Mouse (Mus musculus): ENCODE data around the gene Supt20. TPM values are rescaled to one million over a fixed set of nuclear protein-coding genes. Genes with fewer than 3 reads are reported as not detected.

Supt20 gene
- polyA plus RNA-seq, 1 experiment from 2014 or later: 92.5 TPM

GRCm38 (mm10) chr3:54717348-54717747 lies 24.7 kb downstream of the Supt20 start:
- H3K4me2 ChIP-seq: no peak overlapping the region
- no peak for ATAC-seq (ENCODE audit: low FRiP score)
- no peak overlapping the region for H3K4me3 ChIP-seq
- H3K9ac ChIP-seq: no peak overlapping the region
- H3K27ac ChIP-seq: no peak overlapping the region
- no peaks in the 10 kb centered on the region for H3K4me1 ChIP-seq (replicated peaks)
- 74% methylated on average over 6 of the region's 6 CpGs for WGBS
- H3K27me3 ChIP-seq: no peaks in the 10 kb centered on the region
- no peaks in the 10 kb centered on the region for H3K9me3 ChIP-seq
- H3K36me3 ChIP-seq: peaks cover 71% of the 10 kb centered on the region

GRCm38 (mm10) chr3:54718947-54719346 lies 26.3 kb downstream of the Supt20 start:
- no peaks in the 10 kb centered on the region for H3K9me3 ChIP-seq
- no peak overlapping the region for H3K4me3 ChIP-seq
- no peak overlapping the region for H3K27ac ChIP-seq
- H3K4me2 ChIP-seq: no peak overlapping the region
- H3K9ac ChIP-seq: no peak overlapping the region
- WGBS: 51% methylated on average over 3 of the region's 3 CpGs
- H3K4me1 ChIP-seq (replicated peaks): no peaks in the 10 kb centered on the region
- ATAC-seq (ENCODE audit: low FRiP score): no peak
- peaks cover 79% of the 10 kb centered on the region for H3K36me3 ChIP-seq
- H3K27me3 ChIP-seq: no peaks in the 10 kb centered on the region

GRCm38 (mm10) chr3:54723741-54724500 lies 31.3 kb downstream of the Supt20 start:
- no peak for ATAC-seq (ENCODE audit: low FRiP score)
- WGBS: 80% methylated on average over 10 of the region's 10 CpGs
- Histone ChIP-seq H3K4me3 (no peak overlapping the region), H3K9ac (no peak overlapping the region), H3K27me3 (no peaks in the 10 kb centered on the region), H3K4me1 (replicated peaks) (no peaks in the 10 kb centered on the region), H3K4me2 (no peak overlapping the region), H3K36me3 (peaks cover 69% of the 10 kb centered on the region), H3K9me3 (no peaks in the 10 kb centered on the region), H3K27ac (no peak overlapping the region)

DNA sequence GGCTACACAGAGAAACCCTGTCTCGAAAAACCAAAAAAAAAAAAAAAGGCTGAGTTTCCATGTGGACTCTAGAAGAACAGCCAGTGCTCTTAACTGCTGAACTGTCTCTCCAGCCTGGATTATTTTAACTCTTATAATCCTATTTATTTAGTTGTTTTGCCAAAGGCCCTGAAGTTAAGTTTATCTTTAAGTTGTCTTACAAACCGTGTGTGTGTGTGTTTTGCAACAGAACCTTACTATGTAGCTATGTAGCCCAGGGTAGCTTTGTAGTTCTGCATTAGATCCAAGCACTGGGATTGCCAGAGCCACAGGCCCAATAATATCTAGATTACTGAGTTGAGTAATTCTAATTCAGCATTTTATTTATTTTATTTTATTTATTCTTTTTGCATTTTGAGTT lies 32.7 kb downstream of the Supt20 start:
- WGBS: 93% methylated on average over 2 of the region's 2 CpGs
- H3K4me2 ChIP-seq: no peak overlapping the region
- H3K27me3 ChIP-seq: no peaks in the 10 kb centered on the region
- no peak overlapping the region for H3K9ac ChIP-seq
- ATAC-seq (ENCODE audit: low FRiP score): no peak
- H3K27ac ChIP-seq: no peak overlapping the region
- no peak overlapping the region for H3K4me3 ChIP-seq
- no peaks in the 10 kb centered on the region for H3K4me1 ChIP-seq (replicated peaks)
- H3K9me3 ChIP-seq: no peaks in the 10 kb centered on the region
- peaks cover 79% of the 10 kb centered on the region for H3K36me3 ChIP-seq

GRCm38 (mm10) chr3:54727588-54727987 lies 35.0 kb downstream of the Supt20 start:
- 98% methylated on average over 2 of the region's 2 CpGs for WGBS
- Histone ChIP-seq H3K27ac (no peak overlapping the region), H3K4me1 (replicated peaks) (no peaks in the 10 kb centered on the region), H3K36me3 (peaks cover 75% of the 10 kb centered on the region), H3K4me2 (no peak overlapping the region), H3K9me3 (no peaks in the 10 kb centered on the region), H3K4me3 (no peak overlapping the region), H3K27me3 (no peaks in the 10 kb centered on the region), H3K9ac (no peak overlapping the region)
- ATAC-seq (ENCODE audit: low FRiP score): no peak

DNA sequence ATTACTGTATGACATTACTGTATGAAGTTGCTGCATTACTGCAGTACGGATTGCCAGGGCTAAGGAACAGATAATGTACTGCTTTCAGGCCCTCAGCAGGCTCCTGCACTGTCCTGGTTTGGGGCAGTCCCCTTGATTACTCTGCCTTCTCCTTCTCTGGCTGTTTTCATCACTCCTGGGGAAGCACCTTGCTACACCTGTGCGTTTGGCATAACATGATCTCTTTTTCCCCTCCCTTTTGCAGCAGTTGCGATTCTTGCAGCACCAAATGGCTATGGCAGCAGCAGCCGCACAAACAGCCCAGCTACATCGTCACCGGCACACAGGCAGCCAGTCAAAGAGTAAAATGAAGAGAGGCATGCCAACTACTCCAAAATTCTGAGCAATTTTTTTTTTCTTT lies 35.5 kb downstream of the Supt20 start:
- H3K4me2 ChIP-seq: no peak overlapping the region
- H3K9me3 ChIP-seq: no peaks in the 10 kb centered on the region
- ATAC-seq (ENCODE audit: low FRiP score): no peak
- H3K36me3 ChIP-seq: peaks cover 73% of the 10 kb centered on the region
- no peak overlapping the region for H3K4me3 ChIP-seq
- 94% methylated on average over 6 of the region's 6 CpGs for WGBS
- H3K4me1 ChIP-seq (replicated peaks): peaks cover 5% of the 10 kb centered on the region; the same call in 1 of the 2 replicates
- H3K27me3 ChIP-seq: no peaks in the 10 kb centered on the region
- H3K27ac ChIP-seq: no peak overlapping the region
- no peak overlapping the region for H3K9ac ChIP-seq

- WGBS: 91% methylated on average over 8 of the region's 8 CpGs
Measured at GRCm38 (mm10) chr3:54731626-54732150, 39.1 kb downstream of the Supt20 start.

DNA sequence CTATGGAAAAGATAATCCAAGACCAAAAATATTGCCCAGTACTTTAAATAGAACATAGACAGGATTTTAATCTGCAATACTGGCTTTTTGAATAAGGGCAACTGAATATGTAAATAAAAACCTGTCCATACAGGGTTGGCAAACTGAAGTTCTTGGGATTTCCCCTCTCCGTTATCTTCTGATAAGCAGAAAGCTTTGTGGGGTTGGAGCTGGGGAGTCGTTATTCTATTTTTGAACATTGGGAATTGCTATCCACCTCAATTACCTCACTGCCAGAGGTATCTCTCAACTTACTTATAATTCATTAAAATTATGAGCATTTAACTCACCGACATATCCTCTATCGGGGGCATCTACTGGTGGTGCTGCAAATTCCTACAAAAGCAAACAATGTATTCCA lies 39.8 kb downstream of the Supt20 start:
- Histone ChIP-seq H3K9ac (0 out of 2 replicates have a peak overlapping the region, but pooled peaks have one; percentile 20), H3K4me1 (replicated peaks) (peaks cover 22% of the 10 kb centered on the region), H3K9me3 (no peaks in the 10 kb centered on the region), H3K4me3 (no peak overlapping the region), H3K4me2 (no peak overlapping the region), H3K27me3 (no peaks in the 10 kb centered on the region), H3K27ac (no peak overlapping the region), H3K36me3 (peaks cover 50% of the 10 kb centered on the region)
- 94% methylated on average over 4 of the region's 4 CpGs for WGBS
- ATAC-seq (ENCODE audit: low FRiP score): no peak

More at GRCm38 (mm10) chr3:54731626-54732150, 39.1 kb downstream of the Supt20 start:
- Histone ChIP-seq H3K4me3 (no peak overlapping the region), H3K36me3 (peaks cover 57% of the 10 kb centered on the region), H3K27ac (no peak overlapping the region), H3K9ac (no peak overlapping the region), H3K27me3 (no peaks in the 10 kb centered on the region), H3K9me3 (no peaks in the 10 kb centered on the region), H3K4me2 (no peak overlapping the region), H3K4me1 (replicated peaks) (peaks cover 22% of the 10 kb centered on the region)
- no peak for ATAC-seq (ENCODE audit: low FRiP score)

DNA sequence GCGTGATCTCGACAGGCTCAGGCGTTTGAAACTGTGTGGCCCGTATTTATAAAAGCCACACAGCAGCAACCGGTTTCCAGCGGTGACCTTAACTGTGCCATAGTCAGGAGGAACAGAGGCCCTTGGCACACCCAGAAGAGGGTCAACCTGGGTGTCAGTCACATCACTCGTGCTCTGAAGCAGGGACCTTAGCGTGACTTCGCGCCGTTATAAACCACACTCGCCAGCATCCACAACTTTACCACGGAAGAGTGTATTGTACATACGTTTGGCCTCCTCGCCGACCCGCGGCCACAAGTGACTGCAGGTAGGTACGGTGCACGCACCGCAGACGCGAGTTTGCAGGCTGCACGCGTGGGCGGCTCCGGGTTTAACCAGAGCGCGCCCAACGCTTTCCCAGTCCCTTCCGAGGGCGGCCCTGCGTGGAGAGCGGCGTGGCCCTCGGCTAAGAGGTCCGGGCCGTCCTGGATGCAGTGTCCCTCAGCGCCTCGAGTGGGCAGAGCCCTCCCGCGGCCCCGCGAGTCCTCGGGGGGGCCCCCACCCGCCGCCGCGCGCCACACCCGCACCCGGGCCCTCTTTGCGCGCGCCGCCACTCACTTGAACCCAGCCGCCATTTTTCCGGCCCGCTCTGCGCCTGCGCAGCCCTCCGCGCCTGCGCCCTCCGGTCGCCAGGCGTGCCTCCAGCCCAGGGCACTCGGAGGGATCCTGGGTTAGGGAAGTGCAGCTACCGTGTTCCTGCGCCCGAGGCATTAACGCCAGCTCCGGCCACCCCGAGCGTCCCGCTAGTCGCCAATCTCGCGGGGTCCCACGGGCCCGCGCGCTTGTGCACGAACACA lies 42.0 kb downstream of the Supt20 start:
- WGBS: under 1% methylated on average over 74 of the region's 84 CpGs
- Histone ChIP-seq H3K27me3 (no peaks in the 10 kb centered on the region), H3K9me3 (no peaks in the 10 kb centered on the region), H3K4me3 (peak overlapping the region; percentile 82), H3K27ac (peak overlapping the region; percentile 99), H3K36me3 (peaks cover 36% of the 10 kb centered on the region), H3K4me2 (peak overlapping the region; percentile 85), H3K4me1 (replicated peaks) (peaks cover 22% of the 10 kb centered on the region), H3K9ac (peak overlapping the region; percentile 95)
- ATAC-seq (ENCODE audit: low FRiP score): peak; percentile 97

DNA sequence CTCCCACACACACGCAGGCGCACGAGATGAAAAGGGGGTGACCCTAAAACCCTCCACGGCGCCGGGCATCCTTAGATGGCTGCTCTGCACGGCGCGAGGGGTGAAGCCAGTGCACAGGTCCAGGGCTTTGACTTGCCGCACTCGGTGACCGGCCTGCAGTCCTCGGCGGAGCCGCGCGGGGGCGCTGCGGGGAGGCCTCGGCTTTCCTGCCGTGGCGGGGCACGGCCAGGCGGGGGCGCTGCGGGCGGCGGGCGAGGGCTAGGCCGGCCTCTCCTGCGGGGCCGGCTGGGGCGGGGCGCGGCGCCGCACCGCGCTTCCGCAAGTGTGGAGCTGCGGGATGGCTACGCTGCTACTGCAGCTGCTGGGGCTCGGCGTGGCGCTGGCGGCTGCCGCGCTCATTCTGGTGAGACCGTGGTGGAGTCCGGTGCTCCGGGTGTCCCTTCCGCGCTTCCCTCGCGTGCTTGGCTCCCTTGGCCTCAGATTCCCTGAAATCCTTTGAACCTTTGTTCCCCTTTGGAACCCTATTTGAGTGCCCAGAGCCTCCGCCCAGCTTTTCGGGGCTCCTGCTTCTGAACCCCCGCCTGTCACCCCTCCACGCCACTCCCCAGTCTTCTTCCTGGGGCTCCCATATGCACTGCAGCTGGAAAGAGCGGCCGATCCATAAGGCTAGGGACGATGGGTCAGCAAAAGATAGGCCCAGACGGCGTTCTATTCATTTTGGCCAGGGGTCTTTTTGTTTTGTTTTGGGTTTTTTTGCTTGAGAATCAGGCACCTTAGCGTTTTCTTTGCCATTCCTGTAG lies 42.8 kb downstream of the Supt20 start, which contains the start of the genes Exosc8 and Alg5:
TSS of gene Exosc8 (minus strand) at position 147 of the 800 bp plus-strand sequence.
TSS of gene Alg5 (plus strand) at position 293 of the 800 bp plus-strand sequence.
- WGBS: under 1% methylated on average over 65 of the region's 65 CpGs
- H3K36me3 ChIP-seq: peaks cover 36% of the 10 kb centered on the region
- peak within 1 kb of the TSS; percentile 85 for H3K4me2 ChIP-seq
- H3K27me3 ChIP-seq: no peaks in the 10 kb centered on the region
- no peaks in the 10 kb centered on the region for H3K9me3 ChIP-seq
- ATAC-seq (ENCODE audit: low FRiP score): peak; percentile 95
- peak within 1 kb of the TSS; percentile 82 for H3K4me3 ChIP-seq
- H3K9ac ChIP-seq: peak within 1 kb of the TSS; percentile 95
- peak within 1 kb of the TSS; percentile 99 for H3K27ac ChIP-seq
- peaks cover 22% of the 10 kb centered on the region for H3K4me1 ChIP-seq (replicated peaks)

- Histone ChIP-seq H3K9me3 (no peaks in the 10 kb centered on the region), H3K27ac (peak overlapping the region; percentile 99), H3K36me3 (peaks cover 36% of the 10 kb centered on the region), H3K4me3 (peak overlapping the region; percentile 82), H3K4me1 (replicated peaks) (peaks cover 22% of the 10 kb centered on the region), H3K9ac (peak overlapping the region; percentile 95), H3K4me2 (peak overlapping the region; percentile 85), H3K27me3 (no peaks in the 10 kb centered on the region)
- ATAC-seq (ENCODE audit: low FRiP score): no peak
- 58% methylated on average over 18 of the region's 18 CpGs for WGBS
Measured at GRCm38 (mm10) chr3:54736101-54736927, 43.7 kb downstream of the Supt20 start.

Measured in hindbrain, embryonic 13.5 days (tissue).